Mouse (Mus musculus): ENCODE measurements around the gene Papln. TPM values are rescaled to one million over a fixed set of nuclear protein-coding genes. Genes with fewer than 3 reads are reported as not detected.

Papln gene
- total RNA-seq (2022) = 1 to 10 TPM; 3.7 to 4.7 (median 3.9) TPM

GRCm38 (mm10) chr12:83763311-83764043 lies at the start of gene Papln:
Gene Papln, plus strand, starts transcription at chr12:83763634.
- DNase-seq (ENCODE audit: low spot score in 2 of 2) = no peak

DNA sequence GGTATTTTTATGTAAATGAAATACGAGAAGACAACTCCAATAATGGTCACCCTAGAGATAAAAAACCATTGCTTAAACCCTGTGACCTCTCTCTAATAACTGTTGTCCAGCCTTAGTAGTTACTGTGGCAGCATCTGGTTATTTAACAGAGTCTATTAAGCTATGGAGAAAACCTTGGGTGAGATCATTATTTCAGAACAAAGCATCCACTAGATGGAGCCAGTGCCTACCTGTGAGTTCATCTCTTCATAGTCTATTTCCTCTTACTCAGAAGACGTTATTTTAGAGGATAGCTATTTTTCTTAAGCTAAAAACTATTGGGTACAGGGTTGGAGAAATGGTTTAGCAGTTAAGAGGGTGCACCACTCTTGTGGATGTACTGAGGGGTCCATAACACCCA lies 49.7 kb upstream of the Papln start:
- peak in 1 of 2 experiments; percentile 33 for DNase-seq (ENCODE audit: low spot score in 2 of 2)

GRCm38 (mm10) chr12:83716416-83717184 lies 46.8 kb upstream of the Papln start:
- DNase-seq (ENCODE audit: low spot score in 2 of 2) = peak; percentile 30

- no peak for DNase-seq (ENCODE audit: low spot score in 2 of 2)
These were observed 44.0 kb upstream of the Papln start for GRCm38 (mm10) chr12:83719431-83719830.

DNA sequence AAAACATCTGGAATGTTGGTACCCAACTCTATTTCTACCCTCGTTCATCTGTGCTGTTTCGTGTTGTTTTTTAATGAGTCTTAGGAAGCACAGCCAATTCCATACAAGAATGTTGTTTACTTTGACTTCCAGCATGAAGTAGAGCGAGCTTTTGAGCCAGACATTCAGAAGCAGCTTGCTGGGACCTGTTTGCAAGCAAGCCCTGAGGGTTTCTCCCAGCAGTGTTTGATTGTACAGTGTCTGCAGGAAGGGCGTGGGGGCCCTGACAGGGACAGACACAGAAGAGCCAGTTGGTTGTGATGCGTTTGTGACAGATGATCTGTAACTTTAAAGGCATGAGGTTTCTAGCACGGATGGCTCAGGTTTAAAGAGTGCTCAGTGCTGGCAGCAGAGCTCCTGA lies 42.2 kb upstream of the Papln start:
- no peak for DNase-seq (ENCODE audit: low spot score in 2 of 2)

- no peak for DNase-seq (ENCODE audit: low spot score in 2 of 2)
These were observed 40.4 kb upstream of the Papln start for GRCm38 (mm10) chr12:83723037-83723436.

DNA sequence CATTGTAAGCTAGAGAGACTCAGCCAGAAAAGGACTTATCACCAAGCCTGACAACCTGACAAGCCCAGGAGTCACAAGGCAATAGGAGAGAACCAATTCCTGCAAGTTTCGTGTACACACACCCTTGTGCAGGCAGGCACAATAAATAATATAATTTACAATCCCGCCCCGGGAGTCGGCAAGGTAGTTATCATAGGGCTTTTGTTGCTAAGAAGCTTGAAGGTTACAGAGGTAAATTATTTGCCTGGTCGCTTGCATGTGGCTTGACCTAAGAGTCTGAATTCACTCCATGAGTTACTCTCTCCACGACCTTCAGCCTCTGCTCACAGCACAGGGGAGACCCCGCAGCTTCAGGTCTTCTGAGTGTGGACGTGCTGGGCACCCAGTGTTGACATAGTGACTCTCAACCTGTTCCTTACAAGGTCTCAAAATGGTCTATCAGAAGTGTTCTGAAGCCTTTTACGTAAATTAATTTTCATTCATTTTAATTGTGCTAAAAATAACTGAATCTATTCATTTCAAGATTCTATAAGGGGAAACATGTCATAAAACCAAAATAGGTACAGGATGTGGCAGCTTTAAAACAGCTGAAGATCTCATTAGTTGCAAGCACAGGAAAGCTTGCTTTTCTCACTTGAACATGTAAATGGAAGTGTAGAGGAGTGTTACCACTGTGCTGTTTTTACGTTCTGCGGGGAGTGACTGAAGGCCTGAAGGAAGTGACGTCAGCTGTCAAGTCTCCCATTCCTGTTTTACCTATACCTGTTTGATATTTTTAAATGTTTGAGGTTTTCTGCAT lies 36.7 kb upstream of the Papln start:
- no peak for DNase-seq (ENCODE audit: low spot score in 2 of 2)

DNA sequence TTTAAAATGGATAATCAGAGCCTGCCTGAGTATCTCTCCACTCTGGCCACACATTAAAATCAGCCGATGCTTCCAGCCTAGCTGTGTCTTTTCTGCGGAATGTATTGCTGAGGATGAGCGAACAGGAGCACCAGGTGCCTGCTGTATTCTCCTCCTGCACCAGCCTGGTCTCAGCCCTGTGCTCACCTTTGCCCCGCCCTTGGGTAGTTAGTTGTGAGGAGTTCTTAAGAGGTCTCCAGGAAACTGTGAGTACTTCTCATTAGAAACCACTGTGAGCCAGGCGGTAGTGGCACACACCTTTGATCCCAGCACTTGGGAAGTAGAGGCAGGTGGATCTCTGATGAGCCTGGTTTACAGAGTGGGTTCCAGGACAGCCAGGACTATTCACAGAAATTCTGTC lies 31.2 kb upstream of the Papln start:
- DNase-seq (ENCODE audit: low spot score in 2 of 2) = no peak

DNA sequence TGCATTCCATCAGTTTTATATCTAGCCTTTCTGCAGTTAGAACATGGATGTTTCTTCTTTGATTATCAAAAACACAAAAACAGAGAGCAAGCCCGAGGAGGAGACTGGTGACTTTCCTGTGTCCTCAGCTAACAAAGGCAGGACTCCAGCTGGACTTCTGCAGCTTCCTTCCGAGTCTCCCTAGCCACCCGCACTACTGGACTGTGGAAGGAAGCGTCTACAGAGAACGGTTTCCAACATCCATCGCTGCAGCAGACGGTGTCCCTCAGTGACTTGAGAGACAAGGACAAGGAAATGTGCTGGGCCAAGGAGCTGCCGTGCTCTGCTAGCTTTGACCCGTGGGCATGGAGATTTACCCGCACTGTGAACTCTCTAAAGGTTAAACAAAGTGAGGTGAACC lies 29.4 kb upstream of the Papln start:
- DNase-seq (ENCODE audit: low spot score in 2 of 2) = no peak

DNA sequence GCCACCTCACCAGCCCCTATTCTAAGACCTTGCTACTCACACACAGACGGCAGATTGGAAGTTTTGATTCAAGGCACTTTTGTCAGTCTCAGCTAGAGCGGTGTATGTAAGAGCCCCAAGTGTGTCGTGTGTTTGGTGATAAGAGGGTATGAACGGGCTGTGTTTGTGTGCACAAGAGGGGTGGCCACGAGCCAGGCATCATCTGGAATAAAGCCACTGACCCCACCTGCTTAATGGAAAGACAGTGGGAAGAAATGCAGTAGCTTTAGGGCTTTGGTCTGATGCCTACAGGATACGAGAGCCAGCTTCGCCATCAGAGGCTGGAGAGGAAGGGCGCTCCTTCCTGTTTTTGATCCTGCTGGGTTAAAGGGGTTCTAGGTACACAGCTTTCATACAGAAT lies 27.2 kb upstream of the Papln start:
- no peak for DNase-seq (ENCODE audit: low spot score in 2 of 2)

DNA sequence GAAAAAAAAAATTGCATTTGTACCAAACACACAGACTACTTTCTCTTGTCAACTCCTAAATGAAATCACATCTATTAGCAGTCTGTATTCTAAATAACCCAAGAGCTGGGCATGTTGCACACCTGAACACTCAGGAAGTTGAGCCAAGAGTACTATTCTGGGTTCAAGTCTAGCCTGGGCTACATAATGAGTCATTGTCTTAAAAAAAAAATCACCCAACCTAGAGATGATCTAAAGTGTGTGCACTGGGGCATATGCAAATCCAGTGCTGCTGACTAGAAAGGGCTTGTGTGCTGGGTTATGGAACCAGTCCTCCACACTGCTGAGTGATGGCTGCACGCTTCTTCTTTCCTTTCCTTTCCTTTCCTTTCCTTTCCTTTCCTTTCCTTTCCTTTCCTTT lies 24.8 kb upstream of the Papln start:
- no peak for DNase-seq (ENCODE audit: low spot score in 2 of 2)

GRCm38 (mm10) chr12:83741722-83742121 lies 21.7 kb upstream of the Papln start:
- no peak for DNase-seq (ENCODE audit: low spot score in 2 of 2)

DNA sequence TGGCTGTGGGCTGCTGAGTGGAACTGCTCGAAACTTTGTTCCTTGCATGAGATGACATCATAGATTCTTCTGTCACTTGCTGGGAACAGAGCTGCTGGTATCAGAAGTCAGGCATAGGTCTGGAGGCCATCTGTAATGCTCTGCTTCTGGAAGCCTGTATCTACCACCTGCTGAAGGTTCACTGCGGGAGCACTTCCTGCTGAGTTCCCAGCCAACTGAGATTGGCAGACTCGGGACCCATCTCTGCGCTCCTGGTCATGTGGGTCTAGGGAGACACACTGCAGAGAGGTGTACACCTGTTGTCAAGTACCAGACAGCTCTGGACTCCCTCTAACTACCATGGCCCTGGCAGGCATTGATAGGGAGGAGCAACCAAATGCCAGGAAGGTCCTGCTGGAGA lies 20.6 kb upstream of the Papln start:
- DNase-seq (ENCODE audit: low spot score in 2 of 2) = no peak

DNA sequence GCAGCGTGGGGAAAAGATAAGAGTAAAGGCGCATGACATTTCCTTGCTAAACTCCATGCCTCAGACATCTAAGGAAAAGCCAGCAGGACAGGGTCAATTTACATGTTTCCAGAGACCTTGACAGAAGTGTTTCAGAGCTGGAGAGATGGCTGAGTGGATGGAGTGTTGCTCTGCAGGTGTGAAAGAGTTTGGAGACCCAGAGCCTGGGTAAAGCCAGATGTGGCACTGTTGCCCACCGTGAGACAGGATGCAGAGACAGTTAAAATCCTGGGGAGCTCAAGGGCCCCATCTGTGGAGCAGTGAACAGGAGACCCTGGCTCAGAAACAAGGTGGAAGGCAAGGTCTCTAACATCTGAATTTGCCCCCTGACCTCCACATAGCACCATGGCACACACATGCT lies 19.7 kb upstream of the Papln start:
- no peak for DNase-seq (ENCODE audit: low spot score in 2 of 2)

- no peak for DNase-seq (ENCODE audit: low spot score in 2 of 2)
These were observed 14.2 kb upstream of the Papln start for GRCm38 (mm10) chr12:83749186-83749585.

- DNase-seq (ENCODE audit: low spot score in 2 of 2) = no peak
These were observed 10.9 kb upstream of the Papln start for GRCm38 (mm10) chr12:83752495-83752894.

- DNase-seq (ENCODE audit: low spot score in 2 of 2) = no peak
These were observed 4.7 kb upstream of the Papln start for GRCm38 (mm10) chr12:83758735-83759134.

- no peak for DNase-seq (ENCODE audit: low spot score in 2 of 2)
These were observed 3.2 kb upstream of the Papln start for GRCm38 (mm10) chr12:83760201-83760600.

GRCm38 (mm10) chr12:83762706-83763105 lies 728 bp upstream of the Papln start:
- DNase-seq (ENCODE audit: low spot score in 2 of 2) = no peak

DNA sequence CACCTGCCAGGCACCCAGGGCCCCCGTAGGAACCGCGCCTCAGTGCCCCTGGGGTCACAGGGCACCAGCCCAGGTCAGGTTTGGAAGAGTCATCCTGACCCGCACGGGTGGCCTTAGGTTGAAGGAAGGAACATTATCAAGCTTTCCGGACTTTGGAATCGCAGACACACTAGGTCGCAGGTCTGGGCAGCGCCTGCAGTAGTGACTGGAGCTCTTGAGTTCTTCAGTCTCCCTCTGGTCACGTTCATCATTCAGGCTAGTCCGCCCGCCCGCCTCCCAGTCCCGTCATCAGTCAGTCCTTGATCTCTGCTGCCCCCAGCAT lies 571 bp downstream of the Papln start:
- no peak for DNase-seq (ENCODE audit: low spot score in 2 of 2)

DNA sequence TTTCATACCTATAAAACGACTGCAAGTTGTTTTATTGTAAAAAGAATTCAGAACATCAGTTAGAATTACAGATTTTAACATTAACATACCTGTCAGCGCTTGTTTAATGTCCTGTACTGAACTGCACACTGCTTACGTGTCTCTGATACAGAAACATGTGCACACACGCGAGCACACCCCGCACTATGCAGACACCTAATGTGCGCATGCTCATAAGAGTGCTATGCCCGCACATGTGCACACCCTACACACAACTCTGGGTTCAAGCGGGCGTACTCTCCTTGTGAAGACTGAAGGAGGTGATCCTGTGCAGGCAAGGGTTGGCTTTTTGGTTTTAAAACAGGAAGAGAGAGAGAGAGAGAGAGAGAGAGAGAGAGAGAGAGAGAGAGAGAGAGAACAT lies 1.1 kb downstream of the Papln start:
- no peak for DNase-seq (ENCODE audit: low spot score in 2 of 2)

GRCm38 (mm10) chr12:83765965-83766603 lies 2.6 kb downstream of the Papln start:
- DNase-seq (ENCODE audit: low spot score in 2 of 2) = no peak
